Mouse (Mus musculus): ENCODE data around the gene Abhd5.

GRCm38 (mm10) chr9:122351303-122352024 is at the start of gene Abhd5:
- TF ChIP-seq CTCF (IDR thresholded peaks at IDR 0.05; ENCODE audit: low read depth) (peak; percentile 39), EP300 (IDR thresholded peaks at IDR 0.05; ENCODE audit: low read depth) (0 out of 2 replicates have a peak, but pooled peaks have one; percentile 51)

All from heart, postnatal 0 days (tissue).